Mouse (Mus musculus) spleen, postnatal 10 days (tissue): Measurements from ENCODE around the gene Nab1.
A peak's percentile ranks its signal among the peaks of the same experiment; 100 is the strongest.

ENCODE experiments used
- DNase-seq, 2 experiments: peaks; one replicate each; pipeline ENCODE4 v3.0.0; 2021 to 2022; ENCODE audit warnings: low spot score in 2 of 2

Gene Nab1

GRCm38 (mm10) chr1:52470811-52471489 lies 29.5 kb downstream of the Nab1 start:
- no peak for DNase-seq

- DNase-seq, result no peak
Measured at GRCm38 (mm10) chr1:52470326-52470725, 30.2 kb downstream of the Nab1 start.

- no peak for DNase-seq
Measured at GRCm38 (mm10) chr1:52466518-52467120, 33.9 kb downstream of the Nab1 start.

GRCm38 (mm10) chr1:52465830-52466229 lies 34.6 kb downstream of the Nab1 start:
- DNase-seq, result no peak

GRCm38 (mm10) chr1:52465264-52465663 lies 35.2 kb downstream of the Nab1 start:
- DNase-seq, result no peak

GRCm38 (mm10) chr1:52463305-52463704 lies 37.2 kb downstream of the Nab1 start:
- DNase-seq, result no peak

- DNase-seq, result no peak
Measured at GRCm38 (mm10) chr1:52456571-52456970, 43.9 kb downstream of the Nab1 start.

- DNase-seq, result peak in 1 of 2 experiments; percentile 20
Measured at GRCm38 (mm10) chr1:52454509-52455001, 45.9 kb downstream of the Nab1 start.

- no peak for DNase-seq
Measured at GRCm38 (mm10) chr1:52451360-52451759, 49.1 kb downstream of the Nab1 start.

GRCm38 (mm10) chr1:52435856-52436255 lies 64.6 kb downstream of the Nab1 start:
- DNase-seq, result no peak

- DNase-seq, result no peak
Measured at GRCm38 (mm10) chr1:52434085-52434484, 66.4 kb downstream of the Nab1 start.

GRCm38 (mm10) chr1:52431806-52432205 lies 68.7 kb downstream of the Nab1 start:
- DNase-seq, result no peak

GRCm38 (mm10) chr1:52430606-52431005 lies 69.9 kb downstream of the Nab1 start:
- DNase-seq, result no peak

GRCm38 (mm10) chr1:52430116-52430515 lies 70.4 kb downstream of the Nab1 start:
- DNase-seq, result no peak

- DNase-seq, result no peak
Measured at GRCm38 (mm10) chr1:52427841-52428464, 72.5 kb downstream of the Nab1 start.

- DNase-seq, result no peak
Measured at GRCm38 (mm10) chr1:52423846-52424245, 76.6 kb downstream of the Nab1 start.

GRCm38 (mm10) chr1:52423057-52423456 lies 77.4 kb downstream of the Nab1 start:
- DNase-seq, result no peak

- DNase-seq, result no peak
Measured at GRCm38 (mm10) chr1:52422137-52422536, 78.3 kb downstream of the Nab1 start.

- no peak for DNase-seq
Measured at GRCm38 (mm10) chr1:52421623-52422022, 78.9 kb downstream of the Nab1 start.

GRCm38 (mm10) chr1:52419088-52419819 lies 81.2 kb downstream of the Nab1 start:
- no peak for DNase-seq
